Mouse (Mus musculus) cerebellum, postnatal 10 days (tissue): ENCODE measurements at regions not wholly inside any gene's neighbourhood (a gene's known extent, or its start where the extent isn't known, plus 50 kb on each side); places are given as distances from the start of the nearest gene placed in this dataset.

Source experiments
- DNase-seq, 2 experiments: peaks; one replicate each; pipeline ENCODE4 v3.0.0; 2021; ENCODE audit warnings: mixed read lengths in 2 of 2

- DNase-seq, result no peak
Observed at GRCm38 (mm10) chr8:27837903-27838302, 390.4 kb downstream of the Poteg start.

GRCm38 (mm10) chr8:27866468-27866995, 419.1 kb downstream of the Poteg start:
- peak; percentile 3 for DNase-seq

GRCm38 (mm10) chr8:27868591-27868990, 421.1 kb downstream of the Poteg start:
- DNase-seq, result no peak

GRCm38 (mm10) chr8:27877691-27878264, 430.3 kb downstream of the Poteg start:
- DNase-seq, result no peak

- DNase-seq, result peak; percentile 2 to 3
Observed at GRCm38 (mm10) chr8:27889292-27889691, 441.8 kb downstream of the Poteg start.

GRCm38 (mm10) chr8:27894325-27894724, 446.9 kb downstream of the Poteg start:
- no peak for DNase-seq

- no peak for DNase-seq
Observed at GRCm38 (mm10) chr8:27900115-27900514, 452.6 kb downstream of the Poteg start.

GRCm38 (mm10) chr8:27903796-27904195, 456.3 kb downstream of the Poteg start:
- DNase-seq, result no peak

- peak; percentile 3 to 16 for DNase-seq
Observed at GRCm38 (mm10) chr8:27909347-27909945, 462.0 kb downstream of the Poteg start.

GRCm38 (mm10) chr8:27938559-27939492, 491.4 kb downstream of the Poteg start:
- peak; percentile 35 to 42 for DNase-seq

GRCm38 (mm10) chr8:27955000-27955399, 507.5 kb downstream of the Poteg start:
- DNase-seq, result no peak

GRCm38 (mm10) chr8:27980920-27981319, 533.5 kb downstream of the Poteg start:
- no peak for DNase-seq

GRCm38 (mm10) chr8:27981769-27982168, 534.3 kb downstream of the Poteg start:
- DNase-seq, result no peak

- DNase-seq, result no peak
Observed at GRCm38 (mm10) chr8:28012849-28013248, 565.4 kb downstream of the Poteg start.
